Mouse (Mus musculus) heart, postnatal 36 days (tissue): ENCODE measurements around the gene Fbn1. TPM values are rescaled to one million over a fixed set of nuclear protein-coding genes. Genes with fewer than 3 reads are reported as not detected.

ENCODE experiments used
- DNase-seq, 2 experiments: peaks; one replicate each; pipeline ENCODE4 v3.0.0; 2021 to 2022
- intact Hi-C: fragments of 180-260 bp; cut with DNase I; formaldehyde crosslinking; loops from one replicate; pipeline ENCODE4 v1.15.1; 2025
- total RNA-seq, 2 experiments: library from RNA; stranded (reverse); gene quantifications; 2 replicates each; pipeline ENCODE4 v1.2.3; 2021

The Fbn1 gene
- total RNA-seq, 2 experiments from 2014 or later: 58.3 to 66.6 TPM

DNA sequence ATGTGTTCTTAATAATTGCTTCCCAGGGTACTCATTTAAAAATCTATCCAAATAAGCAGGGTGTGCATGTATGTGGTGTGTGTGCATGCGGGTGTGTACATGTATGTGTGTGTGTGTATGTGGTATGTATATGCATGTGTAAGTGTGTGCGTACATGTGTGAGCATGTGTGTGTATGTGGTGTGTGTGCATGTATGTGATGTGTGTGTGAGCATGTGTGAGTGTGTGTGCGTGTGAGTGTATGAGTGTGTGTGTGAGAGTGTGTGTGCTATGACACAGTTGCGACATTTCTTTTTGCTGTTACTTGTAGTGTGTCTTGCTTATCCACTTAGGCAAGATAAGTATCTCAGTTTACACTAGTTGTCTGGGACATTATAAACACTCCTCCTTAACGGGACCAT, 151.7 kb downstream of the Fbn1 start:
- DNase-seq: no peak
- intact Hi-C loops: no loop called here

GRCm38 (mm10) chr2:125355216-125355971, 152.4 kb downstream of the Fbn1 start:
- intact Hi-C loops: no loop called here

GRCm38 (mm10) chr2:125354587-125354986, 153.2 kb downstream of the Fbn1 start:
- intact Hi-C loops: no loop called here
- DNase-seq: no peak

More at GRCm38 (mm10) chr2:125355216-125355971, 152.4 kb downstream of the Fbn1 start:
- DNase-seq: peak; percentile 45 to 47

DNA sequence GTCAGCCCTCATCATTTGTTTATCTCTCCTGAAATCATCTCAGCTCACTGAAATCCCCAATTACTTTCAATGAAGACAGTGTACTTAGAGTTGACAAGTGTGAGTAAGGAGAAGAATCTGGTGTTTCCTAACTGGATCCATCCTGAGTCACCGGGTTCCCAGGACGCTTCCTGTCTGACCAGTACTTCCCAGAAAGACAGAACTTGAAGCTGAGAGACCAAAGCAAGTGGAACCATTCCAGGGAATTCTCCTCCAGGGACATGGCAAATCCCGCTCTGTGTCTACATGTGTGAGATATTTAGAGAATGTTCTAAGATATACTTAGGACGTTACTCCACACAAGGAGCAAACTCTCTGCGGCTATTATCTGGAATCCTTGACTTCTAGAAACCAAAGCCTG, 158.6 kb downstream of the Fbn1 start:
- intact Hi-C loops: no loop called here
- DNase-seq: peak in 1 of 2 experiments; percentile 29

DNA sequence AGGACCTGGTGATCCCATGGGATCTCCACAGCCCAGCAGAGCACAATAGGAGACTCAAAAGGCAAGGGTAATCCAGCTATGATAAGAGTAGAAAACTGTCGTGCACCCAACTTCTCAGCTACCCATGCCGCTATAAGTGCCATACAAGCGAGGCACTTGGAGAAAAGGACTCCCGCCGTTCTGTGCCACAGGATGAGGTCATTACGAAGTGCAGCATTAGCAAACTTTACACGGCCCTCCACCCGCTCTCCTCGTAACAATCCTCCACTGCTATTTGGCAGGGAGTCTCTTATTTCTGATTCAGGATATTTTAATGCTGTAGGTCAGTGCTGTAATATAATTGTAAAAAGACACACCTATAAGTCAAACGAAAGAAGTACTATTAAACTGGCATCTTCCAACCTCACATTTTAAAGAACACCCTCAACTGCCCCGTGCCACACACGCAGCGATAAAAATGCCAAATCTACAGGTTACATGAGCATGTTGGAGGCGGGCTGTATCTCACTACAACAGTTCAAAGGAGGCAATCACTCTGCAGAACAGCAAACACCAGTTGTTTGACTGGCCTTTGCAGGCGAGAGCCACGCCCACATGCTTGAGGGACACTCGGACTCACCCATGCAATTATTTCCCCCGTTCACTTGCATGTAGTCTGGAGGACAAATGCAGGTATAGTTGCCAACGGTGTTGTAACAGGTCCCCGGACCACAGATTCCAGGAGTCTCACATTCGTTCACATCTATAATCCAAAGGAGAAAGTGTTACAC, 165.4 kb downstream of the Fbn1 start:
- intact Hi-C loops: loop anchor here (5.0 kb wide), 1 partner anchor 80 kb away; no protein-coding TSS in a partner anchor
- DNase-seq: no peak

GRCm38 (mm10) chr2:125340381-125340780, 167.4 kb downstream of the Fbn1 start:
- DNase-seq: no peak
- intact Hi-C loops: loop anchor here (5.0 kb wide), 1 partner anchor 78 kb away; no protein-coding TSS in a partner anchor

DNA sequence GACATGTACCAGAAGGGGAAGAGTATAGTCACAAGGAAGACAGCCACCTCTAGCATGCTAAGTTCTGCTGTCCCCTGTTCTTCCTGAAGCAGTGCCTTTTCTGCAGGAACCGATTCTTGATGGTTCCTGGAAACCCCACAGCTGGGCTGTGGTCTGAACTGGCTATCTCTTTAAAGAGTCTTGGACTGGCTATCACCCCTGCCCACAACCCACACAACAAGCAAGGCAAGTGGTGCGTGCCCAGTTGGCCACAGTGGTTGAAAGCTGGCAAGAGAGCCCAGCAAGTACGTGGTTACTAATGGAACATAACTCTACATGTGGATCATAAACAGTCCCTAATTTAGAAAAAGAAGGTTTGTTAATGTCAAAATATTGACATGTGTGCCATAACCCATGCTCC, 170.6 kb downstream of the Fbn1 start:
- intact Hi-C loops: no loop called here
- DNase-seq: no peak

DNA sequence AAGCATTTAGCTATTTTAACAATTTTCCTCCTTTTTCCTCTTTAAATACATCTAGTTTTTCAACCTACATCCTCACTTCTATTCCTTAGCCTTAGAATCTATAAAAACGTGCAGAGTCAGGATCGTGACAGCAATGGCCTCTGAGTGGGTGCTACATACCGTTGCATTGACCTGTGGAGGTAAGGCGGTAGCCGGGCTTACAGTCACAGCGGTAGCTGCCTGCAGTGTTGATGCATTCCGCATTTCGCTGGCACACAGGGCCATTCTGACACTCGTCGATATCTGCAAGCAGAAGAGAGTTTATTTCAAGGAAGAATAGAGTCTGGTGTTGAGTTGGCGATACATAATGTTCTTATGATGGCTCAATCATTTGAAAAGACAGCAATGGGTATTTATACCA, 172.6 kb downstream of the Fbn1 start:
- intact Hi-C loops: loop anchor here (2.0 kb wide), 1 partner anchor 270 kb away; no protein-coding TSS in a partner anchor
- DNase-seq: no peak

DNA sequence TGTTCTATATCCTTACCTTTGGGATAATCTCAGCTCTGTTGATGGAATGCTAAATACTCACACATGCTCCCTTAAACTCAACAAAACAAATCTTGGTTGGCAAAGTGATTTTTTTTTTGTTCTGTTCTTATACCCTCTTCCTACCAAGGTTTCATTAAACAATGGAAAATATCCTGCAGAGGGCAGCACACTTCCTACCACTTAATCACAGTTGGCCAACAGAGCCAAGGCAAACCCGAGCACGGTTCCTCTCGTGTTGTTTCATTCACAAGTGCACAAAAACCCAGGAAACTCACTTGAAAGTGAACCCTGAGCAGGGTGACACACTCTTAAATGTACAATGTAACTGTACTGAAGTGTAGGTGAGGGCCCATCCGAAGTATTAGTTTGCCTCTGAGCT, 173.6 kb downstream of the Fbn1 start:
- intact Hi-C loops: loop anchor here (2.0 kb wide), 1 partner anchor 271 kb away; no protein-coding TSS in a partner anchor
- no peak for DNase-seq

- intact Hi-C loops: no loop called here
- DNase-seq: no peak
These were observed 176.2 kb downstream of the Fbn1 start for GRCm38 (mm10) chr2:125331581-125331980.

DNA sequence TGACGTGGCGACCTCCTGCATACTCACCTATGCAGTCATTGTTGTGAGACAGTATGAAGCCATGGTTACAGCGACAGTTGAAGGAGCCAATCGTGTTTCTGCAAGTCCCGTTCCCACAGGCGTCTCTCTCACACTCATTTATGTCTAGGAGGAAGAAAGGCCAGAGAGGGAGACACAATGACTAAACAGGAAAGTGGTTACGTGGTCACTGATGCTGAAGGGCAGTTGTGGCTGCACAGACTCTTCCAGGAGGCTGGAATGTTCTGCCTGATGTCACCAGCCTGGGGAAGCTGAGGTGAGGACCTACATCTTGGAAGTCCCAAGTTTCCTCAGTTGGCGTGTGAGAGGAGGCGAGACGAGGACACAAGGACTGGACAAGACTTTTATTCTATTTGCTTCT, 177.3 kb downstream of the Fbn1 start:
- DNase-seq: no peak
- intact Hi-C loops: no loop called here

- no peak for DNase-seq
- intact Hi-C loops: no loop called here
These were observed 182.5 kb downstream of the Fbn1 start for GRCm38 (mm10) chr2:125325125-125325855.

DNA sequence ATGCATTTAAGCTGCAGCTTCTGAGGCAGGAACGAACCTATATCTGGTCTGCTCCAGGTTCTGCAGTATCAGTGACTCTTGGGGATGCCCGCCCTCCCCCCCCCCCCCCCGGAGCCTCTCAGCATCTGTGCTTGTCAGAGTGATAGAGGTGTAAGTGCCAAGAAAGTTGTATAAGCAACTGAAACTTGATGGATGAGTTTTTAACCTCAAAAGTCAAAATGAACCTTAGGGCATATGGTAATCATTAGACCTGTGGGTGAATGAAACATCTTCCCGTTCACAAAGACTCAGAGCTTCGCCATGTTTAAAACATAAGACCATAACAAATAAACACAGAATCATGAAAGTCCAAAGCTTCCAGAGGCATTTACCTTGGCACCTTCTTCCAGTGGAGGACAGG, 183.3 kb downstream of the Fbn1 start:
- DNase-seq: no peak
- intact Hi-C loops: no loop called here

- DNase-seq: no peak
- intact Hi-C loops: no loop called here
These were observed 184.4 kb downstream of the Fbn1 start for GRCm38 (mm10) chr2:125323347-125323746.

- intact Hi-C loops: no loop called here
- no peak for DNase-seq
These were observed 185.2 kb downstream of the Fbn1 start for GRCm38 (mm10) chr2:125322581-125322980.

GRCm38 (mm10) chr2:125321071-125321470, 186.7 kb downstream of the Fbn1 start:
- intact Hi-C loops: no loop called here
- no peak for DNase-seq

GRCm38 (mm10) chr2:125319651-125320050, 188.1 kb downstream of the Fbn1 start:
- intact Hi-C loops: no loop called here
- DNase-seq: no peak

GRCm38 (mm10) chr2:125318371-125319061, 189.3 kb downstream of the Fbn1 start:
- intact Hi-C loops: no loop called here
- DNase-seq: no peak

DNA sequence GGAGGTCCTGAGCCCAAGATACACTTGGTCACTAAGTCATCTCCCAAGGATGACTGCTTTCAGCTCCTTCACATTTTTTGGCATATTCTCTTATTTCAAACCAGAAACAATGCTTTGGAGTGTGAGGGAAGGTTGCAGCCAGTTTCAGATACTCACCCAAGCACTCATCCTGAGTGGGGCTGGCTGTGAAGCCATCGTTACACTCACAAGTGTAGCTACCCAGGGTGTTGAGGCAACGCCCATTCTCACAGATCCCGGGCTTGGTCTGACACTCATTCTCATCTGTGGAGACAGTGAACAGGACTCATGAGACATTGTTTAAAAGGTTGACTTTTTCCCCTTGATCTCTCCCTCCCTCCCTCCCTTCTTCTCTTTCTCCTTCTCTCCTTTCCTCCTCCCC, 192.6 kb downstream of the Fbn1 start:
- no peak for DNase-seq
- intact Hi-C loops: no loop called here

DNA sequence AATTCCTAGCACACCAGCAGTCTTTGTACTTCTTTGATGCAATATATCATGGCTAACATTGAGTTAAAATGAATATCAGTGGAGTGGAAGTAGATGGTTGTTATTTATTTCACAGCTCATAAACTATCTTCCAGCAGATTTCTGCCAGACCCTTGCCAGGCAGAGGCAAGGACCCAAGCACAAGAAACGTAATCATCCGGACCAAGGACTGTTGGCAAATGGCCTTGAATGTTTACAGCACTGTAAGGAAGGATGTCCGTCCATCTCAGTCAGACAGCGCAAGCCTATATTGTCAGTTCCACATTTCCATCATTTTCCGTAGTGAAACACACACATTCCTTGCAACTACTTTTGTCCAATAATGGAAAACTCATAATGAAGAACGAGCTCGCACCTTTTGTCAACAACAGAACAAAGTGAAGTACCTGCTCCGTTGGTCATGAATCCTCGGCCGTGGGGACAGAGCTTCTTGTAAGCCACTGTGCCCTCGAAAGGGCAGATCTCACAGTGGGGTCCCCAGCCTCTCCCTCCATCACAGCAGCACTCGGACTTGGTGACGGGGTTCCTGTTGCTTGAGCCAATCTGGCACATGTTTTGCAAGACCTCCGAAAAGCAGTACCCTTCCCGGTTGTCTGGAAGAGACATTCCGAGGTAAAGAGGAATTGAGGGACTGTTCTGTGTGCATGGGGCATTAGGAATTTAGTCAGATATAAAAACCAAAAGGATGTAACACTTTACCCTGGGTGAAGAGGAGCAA, 193.4 kb downstream of the Fbn1 start:
- intact Hi-C loops: no loop called here
- DNase-seq: no peak
